Mouse (Mus musculus) cortical plate, adult 2 months (tissue): ENCODE results near the gene Wdr5.

Source experiments
- CTCF ChIP-seq: fragments of 200-500 bp; IDR thresholded peaks from 2 replicates; pipeline ENCODE4 v1.5.1; 2011; ENCODE audit warnings: mild to moderate bottlenecking, control low read depth, low read length; ENCODE audit not compliant: insufficient read depth; ENCODE audit errors: extremely low read depth
- POLR2A ChIP-seq: fragments of 200-500 bp; IDR thresholded peaks from 2 replicates; pipeline ENCODE4 v1.6.1; 2011; ENCODE audit warnings: mild to moderate bottlenecking, low read length, control low read depth; ENCODE audit not compliant: insufficient read depth; ENCODE audit errors: extremely low read depth

DNA sequence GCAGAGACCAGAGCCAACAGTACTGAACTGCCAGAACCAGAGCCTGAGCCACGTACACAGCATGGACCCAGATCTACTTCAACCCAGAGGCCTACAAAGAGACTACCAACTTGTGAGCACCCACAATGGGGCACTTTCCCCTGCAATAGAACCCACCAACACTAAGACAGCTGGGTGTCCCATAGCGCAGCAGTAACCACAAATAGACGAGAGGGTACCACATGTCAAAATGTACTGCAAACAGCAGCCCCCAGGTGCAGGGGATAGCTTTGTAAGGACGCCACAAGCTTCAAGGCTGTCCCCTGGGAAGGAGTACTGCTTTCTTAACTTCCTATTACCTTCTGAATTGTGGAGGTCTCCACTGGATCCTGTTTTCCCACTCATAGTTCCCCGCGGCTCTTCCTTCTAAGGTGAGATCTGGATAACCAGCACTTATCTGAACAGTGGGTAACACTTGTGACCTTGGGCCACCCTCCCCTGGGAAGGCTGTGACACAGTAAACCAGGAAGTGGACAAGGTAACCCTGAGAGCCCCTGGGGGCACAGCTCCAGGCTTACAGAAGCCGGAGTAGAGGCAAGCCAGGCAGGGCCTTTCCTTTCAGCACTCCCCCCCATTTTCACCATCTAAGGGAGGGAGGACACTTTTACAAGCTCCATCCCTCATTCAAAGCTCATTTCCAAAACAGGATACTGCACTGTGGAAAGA lies 41.7 kb upstream of the Wdr5 start:
- TF ChIP-seq POLR2A (no peak), CTCF (no peak)
